Mouse (Mus musculus): ENCODE results near the gene Olfr161. TPM values are rescaled to one million over a fixed set of nuclear protein-coding genes. Genes with fewer than 3 reads are reported as not detected.

Gene Olfr161
- not detected in 2 replicates for polyA plus RNA-seq (2015; fragmentation: Nextera tagmentation; extraction: Ambion mirVana)

DNA sequence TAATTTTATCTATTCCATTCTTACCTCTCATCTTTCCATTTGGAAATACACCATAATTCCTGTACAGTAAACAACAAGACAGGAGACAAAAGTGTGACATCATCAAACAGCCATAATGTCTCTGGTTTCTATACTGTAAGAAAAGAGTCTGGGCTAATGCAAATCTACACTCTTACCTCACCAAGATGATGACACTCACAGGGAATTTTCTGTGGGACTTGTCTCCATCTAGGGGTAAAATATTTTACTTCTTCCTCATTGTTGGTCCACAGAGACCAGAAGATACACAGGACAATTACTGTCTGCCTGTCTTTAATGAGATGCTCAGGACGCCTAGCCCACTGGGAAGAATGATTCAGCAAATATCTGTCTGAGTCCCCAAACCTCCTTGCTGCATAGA is at the start of gene Olfr161:
Gene Olfr161, plus strand, starts transcription at position 352 of the 400 bp plus-strand sequence.

Other genes starting within 250 kb of the Olfr161 start
- not detected in 2 replicates for gene Mefv, start 127.1 kb downstream of the Olfr161 start, polyA plus RNA-seq (2015; fragmentation: Nextera tagmentation; extraction: Ambion mirVana)
- gene Zfp263, start 153.1 kb downstream of the Olfr161 start, polyA plus RNA-seq (2015; fragmentation: Nextera tagmentation; extraction: Ambion mirVana) = 29.6 and 30.3 TPM in 2 replicates
- not detected in 2 replicates for gene Olfr15, start 239.8 kb downstream of the Olfr161 start, polyA plus RNA-seq (2015; fragmentation: Nextera tagmentation; extraction: Ambion mirVana)